Comparison of ENCODE assay signal across 8 mouse cellular contexts in genomic region chr5:144255632-144256540, GRCm38 (mm10). TPM values are rescaled to one million over a fixed set of nuclear protein-coding genes. Genes with fewer than 3 reads are reported as not detected.
DNase-seq lines count a peak whose midpoint lies in the region; ATAC-seq and TF ChIP-seq lines count a peak whose summit lies in the region.

No protein-coding gene starts in this region.

- no peaks in the 10 kb centered on the region for H3K27me3 ChIP-seq in embryonic facial prominence, embryonic 11.5 days (ENCODE audit: control insufficient read depth, insufficient read depth, low read length)
- H3K27me3 ChIP-seq in heart, embryonic 11.5 days (ENCODE audit: control insufficient read depth, insufficient read depth, low read length): no peaks in the 10 kb centered on the region
- H3K27me3 ChIP-seq in liver, postnatal 0 days (ENCODE audit: insufficient read depth, low read length): no peaks in the 10 kb centered on the region
- no peaks in the 10 kb centered on the region for H3K27me3 ChIP-seq in neural tube, embryonic 11.5 days (ENCODE audit: control insufficient read depth, insufficient read depth, low read length)
- H3K27me3 ChIP-seq in stomach, postnatal 0 days (ENCODE audit: control insufficient read depth, insufficient read depth, low read length): no peaks in the 10 kb centered on the region

- peak overlapping the region; percentile 88 for H3K27ac ChIP-seq in embryonic facial prominence, embryonic 11.5 days (replicated peaks; ENCODE audit: low read depth, low read length)
- peak overlapping the region; percentile 92 for H3K27ac ChIP-seq in heart, embryonic 11.5 days (ENCODE audit: low read depth, low read length)
- H3K27ac ChIP-seq in liver, postnatal 0 days (ENCODE audit: low read depth): peak overlapping the region; percentile 93
- peak overlapping the region; percentile 87 for H3K27ac ChIP-seq in neural tube, embryonic 11.5 days (ENCODE audit: low read depth, low read length)
- H3K27ac ChIP-seq in stomach, postnatal 0 days (replicated peaks): peak overlapping the region; percentile 99

- no peaks in the 10 kb centered on the region; the same call in 1 of the 2 replicates for H3K36me3 ChIP-seq in embryonic facial prominence, embryonic 11.5 days (replicated peaks; ENCODE audit: control insufficient read depth, insufficient read depth, low read depth, low read length)
- H3K36me3 ChIP-seq in heart, embryonic 11.5 days (ENCODE audit: control insufficient read depth, insufficient read depth, low read length): no peaks in the 10 kb centered on the region
- H3K36me3 ChIP-seq in liver, postnatal 0 days (replicated peaks; ENCODE audit: insufficient read depth, low read length): peaks cover 10% of the 10 kb centered on the region; the same call in 1 of the 2 replicates
- H3K36me3 ChIP-seq in neural tube, embryonic 11.5 days (ENCODE audit: control insufficient read depth, insufficient read depth, low read length): peaks cover 4% of the 10 kb centered on the region
- H3K36me3 ChIP-seq in stomach, postnatal 0 days (ENCODE audit: control insufficient read depth, insufficient read depth, low read length): 0 out of 2 replicates have a peak, but pooled peaks cover 6% of the 10 kb centered on the region

- peak overlapping the region; percentile 99 for H3K4me3 ChIP-seq in embryonic facial prominence, embryonic 11.5 days (ENCODE audit: low read depth, low read length)
- peak overlapping the region; percentile 74 for H3K4me3 ChIP-seq in heart, embryonic 11.5 days (ENCODE audit: low read depth, low read length)
- peak overlapping the region; percentile 94 for H3K4me3 ChIP-seq in liver, postnatal 0 days (ENCODE audit: low read depth, low read length)
- H3K4me3 ChIP-seq in neural tube, embryonic 11.5 days (ENCODE audit: low read depth, low read length): peak overlapping the region; percentile 99
- peak overlapping the region; percentile 97 for H3K4me3 ChIP-seq in stomach, postnatal 0 days (ENCODE audit: low read depth, low read length)

- peak overlapping the region; percentile 57 for H3K4me2 ChIP-seq in embryonic facial prominence, embryonic 11.5 days (ENCODE audit: low read depth, low read length)
- H3K4me2 ChIP-seq in heart, embryonic 11.5 days: peak overlapping the region; percentile 66
- peak overlapping the region; percentile 89 for H3K4me2 ChIP-seq in liver, postnatal 0 days (ENCODE audit: low read depth, low read length)
- peak overlapping the region; percentile 81 for H3K4me2 ChIP-seq in neural tube, embryonic 11.5 days (ENCODE audit: low read depth)
- peak overlapping the region; percentile 64 for H3K4me2 ChIP-seq in stomach, postnatal 0 days (replicated peaks; ENCODE audit: low read depth)

- no peak for TF ChIP-seq EP300 in liver, postnatal 0 days (IDR thresholded peaks at IDR 0.05; ENCODE audit: low read depth)
- no peak for TF ChIP-seq EP300 in stomach, postnatal 0 days (optimal IDR thresholded peaks at IDR 0.05)

- H3K4me1 ChIP-seq in embryonic facial prominence, embryonic 11.5 days (ENCODE audit: control insufficient read depth, insufficient read depth, low read length): peaks cover 16% of the 10 kb centered on the region
- peaks cover 36% of the 10 kb centered on the region for H3K4me1 ChIP-seq in heart, embryonic 11.5 days (ENCODE audit: control insufficient read depth, insufficient read depth, low read length)
- peaks cover 42% of the 10 kb centered on the region for H3K4me1 ChIP-seq in liver, postnatal 0 days (ENCODE audit: insufficient read depth)
- H3K4me1 ChIP-seq in neural tube, embryonic 11.5 days (ENCODE audit: control insufficient read depth, insufficient read depth, low read length): peaks cover 29% of the 10 kb centered on the region
- peaks cover 13% of the 10 kb centered on the region for H3K4me1 ChIP-seq in stomach, postnatal 0 days (replicated peaks; ENCODE audit: control insufficient read depth, insufficient read depth)

- DNase-seq in 416B (ENCODE audit: low read depth): peak; percentile 73
- DNase-seq in adrenal gland, adult 18-20 months (ENCODE audit: low spot score in 2 of 2): peak; percentile 50 to 55
- peak; percentile 73 for DNase-seq in embryonic facial prominence, embryonic 11.5 days (ENCODE audit: low spot score)
- DNase-seq in kidney, adult 9 months: peak; percentile 72
- DNase-seq in liver, postnatal 0 days: peak; percentile 71
- peak; percentile 72 for DNase-seq in neural tube, embryonic 11.5 days (ENCODE audit: low spot score)
- DNase-seq in stomach, postnatal 0 days (ENCODE audit: low spot score): peak; percentile 77

- TF ChIP-seq CTCF in liver, postnatal 0 days (IDR thresholded peaks at IDR 0.05; ENCODE audit: low read depth): 0 out of 2 replicates have a peak, but pooled peaks have one; percentile 6
- TF ChIP-seq CTCF in stomach, postnatal 0 days (IDR thresholded peaks at IDR 0.05; ENCODE audit: low read depth): peak; percentile 16; the same call in 1 of the 2 replicates

- H3K9me3 ChIP-seq in embryonic facial prominence, embryonic 11.5 days (replicated peaks; ENCODE audit: control insufficient read depth, low read length): no peaks in the 10 kb centered on the region
- H3K9me3 ChIP-seq in heart, embryonic 11.5 days (replicated peaks; ENCODE audit: control insufficient read depth, low read length): no peaks in the 10 kb centered on the region
- H3K9me3 ChIP-seq in liver, postnatal 0 days (ENCODE audit: low read length): no peaks in the 10 kb centered on the region
- no peaks in the 10 kb centered on the region for H3K9me3 ChIP-seq in neural tube, embryonic 11.5 days (ENCODE audit: control insufficient read depth, low read length)
- H3K9me3 ChIP-seq in stomach, postnatal 0 days (ENCODE audit: control insufficient read depth, low read length): no peaks in the 10 kb centered on the region

- peak overlapping the region; percentile 92 for H3K9ac ChIP-seq in embryonic facial prominence, embryonic 11.5 days (replicated peaks; ENCODE audit: low read length)
- peak overlapping the region; percentile 79 for H3K9ac ChIP-seq in heart, embryonic 11.5 days (ENCODE audit: low read depth, low read length)
- H3K9ac ChIP-seq in liver, postnatal 0 days (replicated peaks): peak overlapping the region; percentile 92
- peak overlapping the region; percentile 95 for H3K9ac ChIP-seq in neural tube, embryonic 11.5 days (ENCODE audit: low read length)
- peak overlapping the region; percentile 100 for H3K9ac ChIP-seq in stomach, postnatal 0 days (ENCODE audit: low read length)

- WGBS in embryonic facial prominence, embryonic 11.5 days: 0% methylated on average over 33 of the region's 40 CpGs
- under 1% methylated on average over 40 of the region's 40 CpGs for WGBS in heart, embryonic 11.5 days (ENCODE audit: insufficient replicate concordance)
- WGBS in liver, postnatal 0 days (ENCODE audit: insufficient replicate concordance): under 1% methylated on average over 38 of the region's 40 CpGs
- under 1% methylated on average over 31 of the region's 40 CpGs for WGBS in neural tube, embryonic 11.5 days
- under 1% methylated on average over 32 of the region's 40 CpGs for WGBS in stomach, postnatal 0 days

- ATAC-seq in embryonic facial prominence, embryonic 11.5 days (replicated peaks; ENCODE audit: insufficient number of reproducible peaks, low FRiP score, low TSS enrichment, low read depth): peak; percentile 57
- peak; percentile 49 for ATAC-seq in heart, embryonic 11.5 days (replicated peaks; ENCODE audit: insufficient number of reproducible peaks, low FRiP score, low TSS enrichment)
- ATAC-seq in liver, postnatal 0 days: peak; percentile 2; the same call in 1 of the 2 replicates
- ATAC-seq in neural tube, embryonic 11.5 days (ENCODE audit: insufficient read depth, low FRiP score, low TSS enrichment): peak; percentile 62
- peak; percentile 25 for ATAC-seq in stomach, postnatal 0 days (ENCODE audit: low FRiP score, low TSS enrichment)

RNA-seq across cellular contexts. Expression of gene Bri3, which starts 11.6 kb away (rescaled TPM):
- total RNA-seq in adrenal gland, adult 18-20 months (2021): 100 to 1,000 TPM; 136 to 144 TPM
- 116 and 118 TPM in 2 replicates for polyA plus RNA-seq in embryonic facial prominence, embryonic 11.5 days (2014; fragmentation: Nextera tagmentation; extraction: Ambion mirVana)
- polyA plus RNA-seq in heart, embryonic 11.5 days (2014; fragmentation: Nextera tagmentation; extraction: Ambion mirVana): 108 and 110 TPM in 2 replicates
- 51.1 and 53.0 TPM in 2 replicates for polyA plus RNA-seq in liver, postnatal 0 days (2015; fragmentation: Nextera tagmentation; extraction: Ambion mirVana)
- polyA plus RNA-seq in neural tube, embryonic 11.5 days (2014; fragmentation: Nextera tagmentation; extraction: Ambion mirVana): 119 and 121 TPM in 2 replicates
- polyA plus RNA-seq in stomach, postnatal 0 days (2015; fragmentation: Nextera tagmentation; extraction: Ambion mirVana): 197 and 214 TPM in 2 replicates

RNA-seq across cellular contexts. Expression of gene Tecpr1, which starts 32.5 kb away (rescaled TPM):
- 100 to 1,000 TPM; 110 to 112 TPM for total RNA-seq in adrenal gland, adult 18-20 months (2021)
- polyA plus RNA-seq in embryonic facial prominence, embryonic 11.5 days (2014; fragmentation: Nextera tagmentation; extraction: Ambion mirVana): 8.0 and 10.8 TPM in 2 replicates
- 12.1 and 13.2 TPM in 2 replicates for polyA plus RNA-seq in heart, embryonic 11.5 days (2014; fragmentation: Nextera tagmentation; extraction: Ambion mirVana)
- polyA plus RNA-seq in liver, postnatal 0 days (2015; fragmentation: Nextera tagmentation; extraction: Ambion mirVana): 2.1 and 2.5 TPM in 2 replicates
- polyA plus RNA-seq in neural tube, embryonic 11.5 days (2014; fragmentation: Nextera tagmentation; extraction: Ambion mirVana): 18.4 and 18.6 TPM in 2 replicates
- polyA plus RNA-seq in stomach, postnatal 0 days (2015; fragmentation: Nextera tagmentation; extraction: Ambion mirVana): 15.4 and 16.9 TPM in 2 replicates

Comparison
In these comparisons a context has a peak if more than half of its experiments do, and no peak if none do; other contexts are left out.
1. Peak in every context shown above with its lines: DNase-seq, ATAC-seq, H3K4me3 ChIP-seq and H3K27ac ChIP-seq.
2. ATAC-seq: peak in every context shown above with its lines; median percentile 62 in neural tube, embryonic 11.5 days; 57 in embryonic facial prominence, embryonic 11.5 days; 49 in heart, embryonic 11.5 days; 25 in stomach, postnatal 0 days; 2 in liver, postnatal 0 days.